Mouse (Mus musculus) lung, postnatal 0 days (tissue): Measurements from ENCODE around the gene Vamp8. TPM values are rescaled to one million over a fixed set of nuclear protein-coding genes. Genes with fewer than 3 reads are reported as not detected.
A peak's percentile ranks its signal among the peaks of the same experiment; 100 is the strongest.

Experiments
- ATAC-seq: fragments of 200-750 bp; cut with Nextera tagmentation; 2 replicates; pipeline ENCODE4 v1.8.0; 2017; ENCODE audit warnings: moderate library complexity
- DNase-seq: peaks from one replicate; pipeline ENCODE4 v3.0.0-alpha.2; 2016; ENCODE audit warnings: low spot score
- H3K27ac ChIP-seq: fragments of 300-500 bp; sonication (generic); 2 replicates; pipeline ENCODE4 v1.5.1; 2014; ENCODE audit warnings: antibody characterized with exemption, mild to moderate bottlenecking, low read length, mixed read lengths
- H3K27me3 ChIP-seq: fragments of 300-500 bp; sonication (generic); replicated peaks from 2 replicates; pipeline ENCODE4 v1.6.1; 2014; ENCODE audit warnings: low read length, mixed read lengths; ENCODE audit not compliant: insufficient read depth
- H3K36me3 ChIP-seq: fragments of 300-500 bp; sonication (generic); 2 replicates; pipeline ENCODE4 v1.6.1; 2014; ENCODE audit warnings: low read length, mixed read lengths; ENCODE audit not compliant: insufficient read depth
- H3K4me1 ChIP-seq: fragments of 300-500 bp; sonication (generic); 2 replicates; pipeline ENCODE4 v1.6.1; 2014; ENCODE audit warnings: antibody characterized with exemption, low read depth, low read length, mixed read lengths; ENCODE audit not compliant: insufficient read depth
- H3K4me2 ChIP-seq: fragments of 300-500 bp; sonication (generic); replicated peaks from 2 replicates; pipeline ENCODE4 v1.6.1; 2014; ENCODE audit warnings: low read depth, mild to moderate bottlenecking, low read length, moderate library complexity, mixed read lengths
- H3K4me3 ChIP-seq: fragments of 300-500 bp; sonication (generic); 2 replicates; pipeline ENCODE4 v1.5.1; 2014; ENCODE audit warnings: low read depth, low read length
- H3K9ac ChIP-seq: fragments of 300-500 bp; sonication (generic); replicated peaks from 2 replicates; pipeline ENCODE4 v1.6.1; 2014; ENCODE audit warnings: low read depth, mild to moderate bottlenecking
- H3K9me3 ChIP-seq: fragments of 300-500 bp; sonication (generic); 2 replicates; pipeline ENCODE4 v1.6.1; 2016; ENCODE audit warnings: low read length, mixed read lengths
- CTCF ChIP-seq: IDR thresholded peaks from 2 replicates; pipeline ENCODE4 v1.5.1; 2016; ENCODE audit warnings: antibody characterized with exemption, mild to moderate bottlenecking
- EP300 ChIP-seq: IDR thresholded peaks from 2 replicates; pipeline ENCODE4 v1.6.1; 2016; ENCODE audit warnings: antibody characterized with exemption, mild to moderate bottlenecking, control low read depth
- WGBS: fragments of 180-500 bp; shearing (Covaris S2); extraction: QIAGEN DNeasy Blood & Tissue Kit; methylation state at CpG from one replicate; pipeline ENCODE4 v1.1.7; 2014; 5-methylcytosine and 5-hydroxymethylcytosine counted together
- polyA plus RNA-seq: library from polyadenylated mRNA; unstranded; fragments of >200 nt; fragmentation: Nextera tagmentation; extraction: Ambion mirVana; gene quantifications from 2 replicates; pipeline ENCODE4 v1.2.1, GENCODE M21; 2015

The Vamp8 gene
- polyA plus RNA-seq, 1 experiment from 2014 or later = 656 TPM

GRCm38 (mm10) chr6:72370091-72370490 is 20.4 kb downstream of the Vamp8 start:
- Histone ChIP-seq H3K4me1 (peaks cover 18% of the 10 kb centered on the region; the same call in 1 of the 2 replicates), H3K27ac (0 out of 2 replicates have a peak overlapping the region, but pooled peaks have one; percentile 4), H3K27me3 (no peaks in the 10 kb centered on the region), H3K36me3 (no peaks in the 10 kb centered on the region), H3K9me3 (no peaks in the 10 kb centered on the region), H3K4me2 (no peak overlapping the region), H3K4me3 (no peak overlapping the region), H3K9ac (no peak overlapping the region)
- TF ChIP-seq CTCF = no peak
- TF ChIP-seq EP300 = no peak
- WGBS = 67% methylated on average over 12 of the region's 12 CpGs
- ATAC-seq = no peak
- no peak for DNase-seq

- H3K4me2 ChIP-seq = no peak overlapping the region
- H3K36me3 ChIP-seq = no peaks in the 10 kb centered on the region
- DNase-seq (no peak), ATAC-seq (no peak)
- H3K4me1 ChIP-seq = peaks cover 14% of the 10 kb centered on the region; the same call in 1 of the 2 replicates
- no peak overlapping the region for H3K4me3 ChIP-seq
- H3K27ac ChIP-seq = no peak overlapping the region
- no peaks in the 10 kb centered on the region for H3K27me3 ChIP-seq
- 73% methylated on average over 4 of the region's 4 CpGs for WGBS
- TF ChIP-seq CTCF = peak; percentile 56
- no peak for TF ChIP-seq EP300
- no peaks in the 10 kb centered on the region for H3K9me3 ChIP-seq
- H3K9ac ChIP-seq = no peak overlapping the region
Observed at GRCm38 (mm10) chr6:72369557-72369956, 20.9 kb downstream of the Vamp8 start.

- Histone ChIP-seq H3K4me2 (no peak overlapping the region), H3K36me3 (no peaks in the 10 kb centered on the region), H3K4me3 (no peak overlapping the region), H3K27me3 (no peaks in the 10 kb centered on the region), H3K4me1 (peaks cover 11% of the 10 kb centered on the region; the same call in 1 of the 2 replicates), H3K9me3 (no peaks in the 10 kb centered on the region), H3K9ac (no peak overlapping the region), H3K27ac (no peak overlapping the region)
- WGBS = 83% methylated on average over 4 of the region's 4 CpGs
- no peak for DNase-seq
- ATAC-seq = no peak
- TF ChIP-seq CTCF = no peak
- TF ChIP-seq EP300 = no peak
Observed at GRCm38 (mm10) chr6:72367460-72367974, 23.0 kb downstream of the Vamp8 start.

GRCm38 (mm10) chr6:72366844-72367443 is 23.6 kb downstream of the Vamp8 start, which contains the start of gene Rnf181:
TSS of gene Rnf181 (minus strand) at chr6:72366956.
- Histone ChIP-seq H3K4me1 (peaks cover 11% of the 10 kb centered on the region; the same call in 1 of the 2 replicates), H3K27ac (no peak within 1 kb of the TSS), H3K4me3 (no peak within 1 kb of the TSS), H3K9me3 (no peaks in the 10 kb centered on the region), H3K27me3 (no peaks in the 10 kb centered on the region), H3K9ac (no peak within 1 kb of the TSS), H3K4me2 (no peak within 1 kb of the TSS), H3K36me3 (no peaks in the 10 kb centered on the region)
- TF ChIP-seq CTCF = no peak
- TF ChIP-seq EP300 = no peak
- WGBS = 75% methylated on average over 4 of the region's 4 CpGs
- ATAC-seq (no peak), DNase-seq (no peak)

GRCm38 (mm10) chr6:72366304-72366703 is 24.2 kb downstream of the Vamp8 start:
- no peak for ATAC-seq

GRCm38 (mm10) chr6:72364985-72365384 is 25.5 kb downstream of the Vamp8 start:
- no peaks in the 10 kb centered on the region for H3K9me3 ChIP-seq
- TF ChIP-seq CTCF (no peak), EP300 (no peak)
- H3K27me3 ChIP-seq = no peaks in the 10 kb centered on the region
- H3K36me3 ChIP-seq = peaks cover 8% of the 10 kb centered on the region; the same call in 1 of the 2 replicates
- H3K4me1 ChIP-seq = peaks cover 9% of the 10 kb centered on the region; the same call in 1 of the 2 replicates
- H3K4me3 ChIP-seq = no peak overlapping the region
- H3K27ac ChIP-seq = no peak overlapping the region
- no peak for DNase-seq
- H3K4me2 ChIP-seq = no peak overlapping the region
- H3K9ac ChIP-seq = no peak overlapping the region
- no peak for ATAC-seq
- 62% methylated on average over 6 of the region's 6 CpGs for WGBS

More at GRCm38 (mm10) chr6:72366304-72366703, 24.2 kb downstream of the Vamp8 start:
- Histone ChIP-seq H3K4me2 (no peak overlapping the region), H3K36me3 (no peaks in the 10 kb centered on the region), H3K4me1 (peaks cover 6% of the 10 kb centered on the region; the same call in 1 of the 2 replicates), H3K9me3 (no peaks in the 10 kb centered on the region), H3K4me3 (no peak overlapping the region), H3K9ac (no peak overlapping the region), H3K27ac (no peak overlapping the region), H3K27me3 (no peaks in the 10 kb centered on the region)
- no peak for DNase-seq
- TF ChIP-seq EP300 = no peak
- no peak for TF ChIP-seq CTCF
- 45% methylated on average over 3 of the region's 3 CpGs for WGBS
